Mouse (Mus musculus) embryonic facial prominence, embryonic 14.5 days (tissue): Measurements from ENCODE around the gene Cnih2. TPM values are rescaled to one million over a fixed set of nuclear protein-coding genes. Genes with fewer than 3 reads are reported as not detected.

Experiments used
- ATAC-seq: fragments of 200-750 bp; cut with Nextera tagmentation; 2 replicates; pipeline ENCODE4 v1.8.0; 2017; ENCODE audit warnings: low read depth, moderate number of reproducible peaks, moderate TSS enrichment
- DNase-seq: peaks from one replicate; pipeline ENCODE4 v3.0.0-alpha.2; 2015; ENCODE audit warnings: low spot score
- H3K27ac ChIP-seq: fragments of 300-500 bp; sonication (generic); replicated peaks from 2 replicates; pipeline ENCODE4 v1.5.1; 2014; ENCODE audit warnings: low read depth, mild to moderate bottlenecking, low read length, moderate library complexity
- H3K27me3 ChIP-seq: fragments of 300-500 bp; sonication (generic); replicated peaks from 2 replicates; pipeline ENCODE4 v1.6.1; 2014; ENCODE audit warnings: low read length; ENCODE audit not compliant: control insufficient read depth, insufficient read depth
- H3K36me3 ChIP-seq: fragments of 300-500 bp; sonication (generic); 2 replicates; pipeline ENCODE4 v1.6.1; 2014; ENCODE audit warnings: low read length, mixed read lengths; ENCODE audit not compliant: control insufficient read depth, insufficient read depth
- H3K4me1 ChIP-seq: fragments of 300-500 bp; sonication (generic); 2 replicates; pipeline ENCODE4 v1.6.1; 2014; ENCODE audit warnings: antibody characterized with exemption, low read length; ENCODE audit not compliant: control insufficient read depth, insufficient read depth
- H3K4me2 ChIP-seq: fragments of 300-500 bp; sonication (generic); 2 replicates; pipeline ENCODE4 v1.6.1; 2014; ENCODE audit warnings: low read depth, mild to moderate bottlenecking, low read length, moderate library complexity, mixed read lengths
- H3K4me3 ChIP-seq: fragments of 300-500 bp; sonication (generic); 2 replicates; pipeline ENCODE4 v1.5.1; 2014; ENCODE audit warnings: low read depth, mild to moderate bottlenecking, low read length
- H3K9ac ChIP-seq: fragments of 300-500 bp; sonication (generic); 2 replicates; pipeline ENCODE4 v1.6.1; 2014; ENCODE audit warnings: low read depth, mild to moderate bottlenecking, low read length, moderate library complexity, mixed read lengths
- H3K9me3 ChIP-seq: fragments of 300-500 bp; sonication (generic); 2 replicates; pipeline ENCODE4 v1.6.1; 2016; ENCODE audit warnings: low read length; ENCODE audit not compliant: control insufficient read depth
- WGBS: fragments of 180-500 bp; shearing (Covaris S2); extraction: QIAGEN DNeasy Blood & Tissue Kit; methylation state at CpG from one replicate; pipeline ENCODE4 v1.1.7; 2014; 5-methylcytosine and 5-hydroxymethylcytosine counted together
- polyA plus RNA-seq: library from polyadenylated mRNA; unstranded; fragments of >200 nt; fragmentation: Nextera tagmentation; extraction: Ambion mirVana; gene quantifications from 2 replicates; pipeline ENCODE4 v1.2.1, GENCODE M21; 2014

Gene Cnih2
- polyA plus RNA-seq, 1 experiment from 2014 or later: 36.0 TPM

GRCm38 (mm10) chr19:5067867-5068569 is 30.3 kb downstream of the Cnih2 start, which contains the start of gene Cd248:
Gene Cd248, plus strand, starts transcription at chr19:5068078.
- peaks cover 45% of the 10 kb centered on the region for H3K4me1 ChIP-seq
- H3K9me3 ChIP-seq: no peaks in the 10 kb centered on the region

GRCm38 (mm10) chr19:5067040-5067799 is 31.1 kb downstream of the Cnih2 start:
- ATAC-seq (no peak), DNase-seq (no peak)
- Histone ChIP-seq H3K9ac (peak overlapping the region; percentile 83), H3K36me3 (no peaks in the 10 kb centered on the region), H3K9me3 (no peaks in the 10 kb centered on the region), H3K4me3 (peak overlapping the region; percentile 60), H3K4me2 (peak overlapping the region; percentile 77), H3K4me1 (peaks cover 38% of the 10 kb centered on the region), H3K27ac (peak overlapping the region; percentile 88), H3K27me3 (no peaks in the 10 kb centered on the region; the same call in 1 of the 2 replicates)
- WGBS: 4% methylated on average over 15 of the region's 15 CpGs

More at GRCm38 (mm10) chr19:5067867-5068569, 30.3 kb downstream of the Cnih2 start, which contains the start of gene Cd248:
- no peaks in the 10 kb centered on the region for H3K36me3 ChIP-seq
- H3K27ac ChIP-seq: peak within 1 kb of the TSS; percentile 88
- peak within 1 kb of the TSS; percentile 60 for H3K4me3 ChIP-seq
- H3K4me2 ChIP-seq: peak within 1 kb of the TSS; percentile 77
- DNase-seq: peak; percentile 96
- 0% methylated on average over 15 of the region's 56 CpGs for WGBS
- H3K27me3 ChIP-seq: no peaks in the 10 kb centered on the region; the same call in 1 of the 2 replicates
- ATAC-seq: peak; percentile 56
- peak within 1 kb of the TSS; percentile 83 for H3K9ac ChIP-seq

GRCm38 (mm10) chr19:5065104-5065503 is 33.2 kb downstream of the Cnih2 start:
- Histone ChIP-seq H3K27ac (no peak overlapping the region), H3K9me3 (no peaks in the 10 kb centered on the region), H3K4me2 (no peak overlapping the region), H3K9ac (no peak overlapping the region), H3K27me3 (no peaks in the 10 kb centered on the region; the same call in 1 of the 2 replicates), H3K4me3 (no peak overlapping the region), H3K4me1 (peaks cover 47% of the 10 kb centered on the region), H3K36me3 (no peaks in the 10 kb centered on the region)
- DNase-seq (peak; percentile 75), ATAC-seq (no peak)
- 50% methylated on average over 7 of the region's 7 CpGs for WGBS

GRCm38 (mm10) chr19:5062446-5062845 is 35.9 kb downstream of the Cnih2 start:
- no peak overlapping the region for H3K9ac ChIP-seq
- H3K36me3 ChIP-seq: no peaks in the 10 kb centered on the region
- H3K4me2 ChIP-seq: no peak overlapping the region
- H3K4me1 ChIP-seq: peaks cover 46% of the 10 kb centered on the region
- no peak overlapping the region for H3K4me3 ChIP-seq
- no peak overlapping the region for H3K27ac ChIP-seq
- H3K27me3 ChIP-seq: no peaks in the 10 kb centered on the region
- WGBS: 44% methylated on average over 6 of the region's 6 CpGs
- DNase-seq (no peak), ATAC-seq (no peak)
- no peaks in the 10 kb centered on the region for H3K9me3 ChIP-seq

- Histone ChIP-seq H3K27ac (no peak overlapping the region), H3K4me2 (no peak overlapping the region), H3K36me3 (no peaks in the 10 kb centered on the region), H3K9ac (no peak overlapping the region), H3K9me3 (no peaks in the 10 kb centered on the region), H3K27me3 (no peaks in the 10 kb centered on the region), H3K4me3 (no peak overlapping the region), H3K4me1 (peaks cover 42% of the 10 kb centered on the region)
- ATAC-seq (no peak), DNase-seq (no peak)
- WGBS: 85% methylated on average over 5 of the region's 5 CpGs
Observed at GRCm38 (mm10) chr19:5062041-5062440, 36.3 kb downstream of the Cnih2 start.

- DNase-seq: peak; percentile 73
Observed at GRCm38 (mm10) chr19:5060365-5061330, 37.7 kb downstream of the Cnih2 start.

GRCm38 (mm10) chr19:5058801-5059771 is 39.2 kb downstream of the Cnih2 start:
- Histone ChIP-seq H3K36me3 (no peaks in the 10 kb centered on the region), H3K4me3 (no peak overlapping the region), H3K4me1 (peaks cover 32% of the 10 kb centered on the region), H3K4me2 (peak overlapping the region; percentile 7; the same call in 1 of the 2 replicates), H3K27me3 (0 out of 2 replicates have a peak, but pooled peaks cover under 1% of the 10 kb centered on the region), H3K27ac (peak overlapping the region; percentile 54), H3K9me3 (no peaks in the 10 kb centered on the region), H3K9ac (no peak overlapping the region)
- no peak for DNase-seq
- ATAC-seq: peak; percentile 19; the same call in 1 of the 2 replicates
- WGBS: 24% methylated on average over 9 of the region's 10 CpGs

More at GRCm38 (mm10) chr19:5060365-5061330, 37.7 kb downstream of the Cnih2 start:
- Histone ChIP-seq H3K9ac (no peak overlapping the region), H3K9me3 (no peaks in the 10 kb centered on the region), H3K4me2 (no peak overlapping the region), H3K27me3 (no peaks in the 10 kb centered on the region), H3K4me1 (peaks cover 38% of the 10 kb centered on the region), H3K36me3 (no peaks in the 10 kb centered on the region), H3K27ac (peak overlapping the region; percentile 52), H3K4me3 (no peak overlapping the region)
- peak; percentile 19 for ATAC-seq
- WGBS: 31% methylated on average over 5 of the region's 5 CpGs
